Mouse (Mus musculus): ENCODE measurements around the gene Magi3.

- TF ChIP-seq CTCF (conservative IDR thresholded peaks at IDR 0.05 in 1 of 2, IDR thresholded peaks at IDR 0.05 in 1 of 2; ENCODE audit: low read depth in 2 of 2, low read length in 2 of 2) (no peak), MAX (IDR thresholded peaks at IDR 0.05; ENCODE audit: low read length) (no peak), EP300 (IDR thresholded peaks at IDR 0.05; ENCODE audit: low read length) (no peak), TBP (conservative IDR thresholded peaks at IDR 0.05; ENCODE audit: low read depth, low read length) (no peak), ZC3H11A (IDR thresholded peaks at IDR 0.05; ENCODE audit: low read depth, low read length) (no peak), ELF1 (IDR thresholded peaks at IDR 0.05; ENCODE audit: low read depth, low read length) (no peak), KAT2A (IDR thresholded peaks at IDR 0.05; ENCODE audit: insufficient replicate concordance, low read length) (no peak), POLR2A (IDR thresholded peaks at IDR 0.05; ENCODE audit: low read depth, low read length) (no peak), POLR2AphosphoS2 (IDR thresholded peaks at IDR 0.05; ENCODE audit: low read depth, low read length) (no peak), UBTF (IDR thresholded peaks at IDR 0.05; ENCODE audit: low read depth, low read length) (no peak), JUN (IDR thresholded peaks at IDR 0.05; ENCODE audit: insufficient read depth, low read depth, low read length) (no peak), NRF1 (IDR thresholded peaks at IDR 0.05; ENCODE audit: low read depth, low read length) (no peak), JUND (conservative IDR thresholded peaks at IDR 0.05; ENCODE audit: low read depth, low read length) (no peak)
Measured at GRCm38 (mm10) chr3:104184270-104184669, 35.9 kb downstream of the Magi3 start.
